Mouse (Mus musculus) kidney, postnatal 10 days (tissue): ENCODE results near the gene Mthfsl.
"Not testable (repeated sequence)": the region's sequence is repeated elsewhere in the genome, so short reads cannot be mapped to it uniquely, and the experiment has no call there.

Experiments
- DNase-seq: peaks from one replicate; pipeline ENCODE4 v3.0.0; 2021; ENCODE audit warnings: mixed read lengths

Gene Mthfsl

DNA sequence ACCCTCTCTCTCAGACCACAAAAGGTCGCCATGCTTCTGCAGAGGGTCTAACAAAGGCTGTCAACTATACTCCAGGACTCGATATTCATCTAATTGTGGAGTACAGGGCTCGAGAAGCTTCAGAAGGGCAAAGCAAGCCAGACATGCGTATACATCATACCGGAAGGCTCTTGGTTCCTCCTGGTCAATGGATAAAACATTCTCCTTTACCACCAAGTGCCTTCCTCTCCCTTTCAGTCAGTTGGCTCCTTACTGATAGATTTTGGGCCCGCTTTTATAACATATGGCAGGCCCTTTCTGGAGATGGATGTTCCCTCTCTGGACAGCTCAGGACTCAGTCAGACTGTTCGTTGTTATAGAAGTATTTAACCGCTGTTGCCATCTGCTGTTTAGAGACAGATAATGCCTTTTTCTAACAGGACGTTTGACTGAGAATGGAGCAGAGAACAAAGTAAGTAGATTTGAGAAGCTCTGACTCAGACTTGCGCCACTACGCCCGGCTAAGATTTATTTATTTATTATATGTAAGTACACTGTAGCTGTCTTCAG, at the start of gene Mthfsl:
Mthfsl (minus strand) TSS at position 308 of the 549 bp plus-strand sequence.
- peak; percentile 27 for DNase-seq

DNA sequence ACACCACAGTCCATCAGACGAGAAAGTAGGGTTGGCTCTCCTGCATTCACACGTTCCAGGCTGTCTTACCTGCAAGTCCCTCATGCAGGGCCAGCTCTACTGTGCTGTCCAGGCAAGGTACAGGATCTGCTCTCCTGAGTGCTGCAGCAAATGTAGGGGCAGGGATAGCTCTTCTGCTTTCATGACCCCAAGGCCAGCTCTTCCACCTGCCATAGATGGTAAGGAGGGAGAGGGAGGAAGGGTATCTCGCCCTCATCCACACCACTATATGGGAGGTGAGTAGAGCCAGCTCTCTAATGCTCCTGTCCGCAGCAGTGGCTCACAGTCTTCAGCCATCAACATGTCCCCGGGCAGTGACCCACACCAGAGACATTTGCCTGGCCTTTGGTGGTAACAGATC, 49.4 kb upstream of the Mthfsl start:
- not testable (repeated sequence) for DNase-seq

DNA sequence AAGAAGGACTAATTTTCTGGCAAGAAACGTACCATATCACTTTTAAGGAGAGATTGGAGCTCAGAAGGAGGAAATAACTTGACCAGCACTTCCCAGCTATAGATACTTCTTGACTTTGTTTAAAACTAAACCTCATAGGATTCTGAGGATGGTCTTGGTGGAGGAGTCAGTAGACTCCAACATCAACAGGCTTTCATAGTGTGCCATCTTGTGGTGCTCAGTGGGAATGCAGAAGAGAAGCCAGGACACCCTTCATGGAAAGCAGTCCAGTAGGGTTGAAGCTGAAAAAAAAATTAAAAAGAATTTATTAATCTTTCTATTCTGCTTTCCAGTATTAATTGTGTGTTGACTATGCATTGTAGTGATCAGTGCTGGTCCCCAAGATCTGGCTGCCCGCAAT, 26.6 kb upstream of the Mthfsl start:
- DNase-seq = peak; percentile 54

DNA sequence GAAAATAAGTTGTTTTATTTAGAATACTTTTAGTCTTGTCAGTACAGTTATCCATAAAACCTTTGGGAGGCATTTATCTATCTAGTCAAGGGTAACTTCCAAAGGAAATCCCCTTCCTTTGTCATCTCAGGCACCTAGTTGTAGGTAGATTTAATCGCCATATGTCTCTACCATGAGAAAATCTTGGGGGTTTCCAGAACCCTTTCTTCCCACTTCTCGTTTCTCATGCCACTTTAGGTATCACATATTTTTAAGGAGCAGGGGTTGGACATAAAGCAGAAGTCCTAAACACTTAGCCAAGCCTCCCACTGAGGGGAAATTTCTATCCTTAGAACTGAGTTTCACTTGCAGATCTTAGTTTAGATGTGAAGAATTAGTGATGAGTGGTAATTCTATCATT, 25.9 kb upstream of the Mthfsl start:
- not testable (repeated sequence) for DNase-seq

DNA sequence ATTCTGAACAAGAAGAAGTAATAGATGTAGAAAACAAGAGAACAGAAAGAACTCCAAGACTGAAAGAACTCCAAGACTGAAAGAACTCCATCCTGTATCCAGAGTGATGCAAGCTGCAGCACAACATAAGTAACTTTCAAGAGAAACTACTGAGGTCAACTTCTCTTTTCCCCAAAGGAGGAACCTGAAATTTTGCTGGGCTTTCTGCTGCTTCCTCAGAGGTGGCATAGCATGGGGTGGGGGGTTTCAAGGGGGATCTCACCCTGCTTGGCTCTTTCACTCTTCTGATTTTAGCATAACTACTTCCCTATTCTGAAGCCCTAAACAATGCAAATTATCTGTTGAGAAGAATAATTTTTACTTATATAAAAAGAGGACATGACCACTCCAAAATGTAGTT, 15.2 kb upstream of the Mthfsl start:
- not testable (repeated sequence) for DNase-seq

DNA sequence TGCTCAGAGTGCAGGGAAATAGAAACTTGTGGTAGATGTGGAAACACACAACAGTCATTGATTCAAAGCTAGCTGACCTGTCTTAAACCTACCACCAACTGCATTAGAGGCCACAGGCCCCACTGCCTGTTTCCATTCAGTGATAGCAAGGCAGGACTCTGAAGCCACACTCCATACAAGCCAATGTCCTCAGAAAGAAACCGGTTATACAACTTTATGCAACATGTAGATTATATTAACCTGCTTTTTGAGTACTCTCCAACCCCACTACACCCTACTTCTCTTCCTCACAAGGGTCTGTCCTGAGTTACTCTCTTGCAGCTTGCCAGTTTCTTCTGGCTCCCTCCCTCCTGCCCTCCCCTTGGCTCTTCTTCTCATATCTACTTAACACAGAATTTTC, 13.1 kb upstream of the Mthfsl start:
- not testable (repeated sequence) for DNase-seq

DNA sequence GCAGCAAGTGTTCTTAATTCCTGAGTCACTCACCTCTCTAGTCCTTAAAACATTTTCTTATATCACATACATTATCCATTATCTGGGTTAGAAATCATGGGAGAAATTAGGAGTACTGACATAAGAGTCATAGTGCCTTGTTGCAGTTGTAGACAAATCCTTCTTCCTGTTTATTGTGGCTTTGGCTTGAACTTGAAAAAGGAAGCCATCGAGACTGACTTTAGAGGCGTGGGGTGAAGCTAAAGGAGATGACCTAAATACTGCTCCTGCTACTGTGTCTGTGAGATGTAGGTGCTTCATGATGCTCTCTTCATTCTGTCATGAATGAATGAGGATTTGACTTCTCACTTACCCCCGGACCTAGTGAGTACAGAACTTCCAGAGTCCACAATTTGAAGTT, 12.2 kb upstream of the Mthfsl start:
- DNase-seq = not testable (repeated sequence)

DNA sequence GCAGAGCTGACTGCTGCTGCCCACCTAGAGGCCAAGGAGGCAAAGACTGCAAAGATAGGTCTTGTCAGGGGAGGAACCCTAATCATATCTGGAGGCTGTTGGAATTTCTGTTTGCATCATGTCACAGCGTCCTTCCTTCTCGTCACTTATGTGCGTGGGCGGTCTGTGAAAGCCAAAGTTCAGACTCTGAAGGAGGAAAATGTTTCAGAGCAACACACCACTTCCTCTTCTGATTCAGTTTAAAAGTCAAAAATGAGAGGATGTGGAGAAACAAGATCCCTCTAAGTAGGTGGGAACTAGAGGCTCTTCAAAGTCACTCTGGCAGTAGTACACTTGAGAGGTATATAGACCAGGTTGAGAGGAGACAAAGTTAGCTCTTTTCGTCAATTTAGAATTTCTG, 11.6 kb upstream of the Mthfsl start, which contains the start of gene Bcl2a1d:
Bcl2a1d (minus strand) TSS at position 187 of the 400 bp plus-strand sequence.
- DNase-seq = not testable (repeated sequence)

DNA sequence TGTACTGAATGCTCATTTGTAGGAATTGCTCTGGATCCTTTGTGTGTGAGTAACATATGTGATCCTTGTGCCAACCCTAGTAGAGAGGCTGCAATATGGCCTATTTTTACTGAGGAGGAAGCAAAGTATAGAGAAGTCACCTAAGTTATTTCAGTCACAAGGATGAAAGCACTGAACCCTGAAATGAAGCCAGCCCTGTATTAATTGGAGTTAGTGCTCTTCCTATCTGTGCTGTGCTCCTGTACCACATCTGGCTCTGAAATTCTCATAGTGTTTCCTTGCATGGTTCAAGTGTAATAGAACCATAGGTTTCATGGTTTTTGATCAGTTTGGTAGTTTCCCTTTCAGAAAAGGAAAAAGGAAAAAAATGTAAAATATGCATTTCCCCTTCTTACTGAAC, 8.2 kb upstream of the Mthfsl start:
- not testable (repeated sequence) for DNase-seq

DNA sequence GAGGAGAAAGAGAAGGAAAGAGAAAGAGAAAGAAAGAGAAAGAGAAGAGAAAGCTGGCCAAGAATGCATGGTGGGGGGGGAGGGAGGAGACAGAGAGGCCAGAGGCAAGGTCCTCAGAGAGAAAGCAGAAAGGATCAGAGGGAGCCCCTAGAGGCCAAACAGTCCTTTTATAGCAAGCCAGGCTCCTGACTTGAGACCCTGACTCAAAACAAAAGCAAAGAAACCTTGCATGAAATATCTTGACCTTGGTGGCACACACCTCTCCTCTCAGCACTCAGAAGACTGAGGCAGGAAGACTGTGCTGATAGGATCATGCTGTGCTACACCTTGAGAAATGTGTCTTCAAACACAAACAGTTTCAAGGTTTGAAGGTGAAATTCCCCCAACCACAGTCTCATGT, 1.5 kb upstream of the Mthfsl start:
- not testable (repeated sequence) for DNase-seq

DNA sequence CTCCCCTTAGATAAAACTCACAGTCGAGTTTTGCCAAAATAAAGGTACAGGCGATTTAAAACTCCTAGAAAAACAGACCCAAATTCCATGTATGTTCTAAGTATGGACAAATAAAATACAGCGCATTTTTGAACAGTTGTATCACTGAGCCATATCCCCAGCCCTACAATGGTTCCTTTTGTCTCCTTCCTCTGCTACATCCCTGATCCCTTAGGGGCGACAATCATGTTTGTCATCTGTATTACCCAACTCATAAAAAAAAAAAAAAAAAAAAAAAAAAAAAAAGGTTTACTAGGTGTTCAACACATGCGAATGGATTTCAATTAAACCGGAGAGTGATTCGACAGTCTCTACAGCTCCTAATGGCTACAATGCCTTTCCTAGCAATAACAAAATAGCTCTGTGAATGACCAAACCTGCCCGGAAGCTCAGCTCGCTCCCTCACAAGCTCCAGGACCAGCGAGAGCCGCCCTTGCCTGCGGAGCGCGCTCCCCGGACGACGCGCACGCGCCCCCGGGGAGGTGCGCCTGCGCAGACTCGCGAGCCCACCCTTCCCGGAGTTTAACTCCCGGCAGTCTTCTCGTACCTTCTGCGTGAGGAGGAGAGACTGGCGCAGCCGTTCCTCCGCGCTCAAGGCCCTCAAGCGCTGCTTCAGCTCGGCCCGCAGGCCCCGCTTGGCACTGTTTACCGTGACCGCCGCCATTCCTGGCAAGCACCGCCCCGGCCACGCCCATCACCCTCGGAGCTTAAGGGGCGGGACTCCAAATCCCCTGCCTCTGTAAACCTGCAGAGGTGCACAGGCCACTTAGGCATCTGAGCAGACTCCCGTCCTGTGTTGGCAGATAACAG, 799 bp downstream of the Mthfsl start:
- DNase-seq = peak; percentile 13

DNA sequence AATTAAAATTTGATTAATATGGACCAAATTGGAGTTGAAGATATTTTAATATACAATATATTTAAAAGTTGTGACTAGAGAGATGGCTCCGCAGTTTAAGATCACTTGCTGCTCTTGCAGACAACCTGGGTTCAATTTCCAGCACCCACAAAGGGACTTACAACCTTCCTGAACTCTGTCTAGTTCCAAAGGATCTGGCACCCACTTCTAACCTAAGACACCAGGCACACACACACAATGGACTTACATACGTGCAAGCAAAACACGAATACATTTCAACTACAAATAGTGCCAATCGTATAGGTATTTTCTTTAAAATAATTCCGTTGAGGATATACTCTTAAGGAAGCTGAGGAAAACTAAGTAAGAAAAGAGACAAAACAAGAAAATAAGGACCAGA, 1.5 kb downstream of the Mthfsl start:
- DNase-seq = not testable (repeated sequence)

DNA sequence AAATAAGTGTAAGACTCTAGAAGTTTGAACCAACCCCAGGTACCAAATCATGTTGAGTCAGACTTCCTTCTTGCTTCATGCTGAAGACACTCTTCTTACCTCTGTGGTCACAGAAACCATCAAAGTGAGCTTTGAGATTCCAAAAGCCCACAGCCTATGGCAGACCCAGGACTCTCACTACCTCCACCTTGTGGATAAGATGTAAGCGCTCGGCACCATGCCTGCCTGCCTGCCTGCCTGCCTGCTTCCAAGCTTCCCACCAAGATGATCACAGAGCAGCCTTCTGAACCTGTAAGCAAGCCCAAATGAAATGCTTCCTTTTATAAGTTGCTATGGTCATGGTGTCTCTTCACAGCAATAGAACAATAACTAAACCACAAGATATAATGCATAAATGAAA, 2.0 kb downstream of the Mthfsl start:
- DNase-seq = peak; percentile 59

DNA sequence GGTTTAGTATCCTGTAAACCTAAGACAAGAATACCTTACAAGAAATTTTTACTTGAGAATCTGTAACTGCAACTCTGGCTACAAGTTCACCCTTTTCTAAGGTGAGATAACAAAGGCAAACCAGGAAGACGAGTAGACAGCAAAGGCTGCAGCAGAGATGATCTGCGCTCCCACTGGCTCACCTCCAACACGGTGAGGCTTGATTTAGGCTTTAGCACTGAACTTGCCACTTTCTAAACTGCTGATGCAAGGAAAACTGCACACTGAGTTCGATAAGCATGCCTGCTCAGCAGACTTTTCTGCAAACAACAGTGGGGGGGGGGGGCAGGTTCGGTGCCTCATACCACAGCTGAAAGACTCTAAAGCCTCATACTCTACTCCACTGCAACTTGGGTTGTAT, 5.6 kb downstream of the Mthfsl start:
- DNase-seq = peak; percentile 41

DNA sequence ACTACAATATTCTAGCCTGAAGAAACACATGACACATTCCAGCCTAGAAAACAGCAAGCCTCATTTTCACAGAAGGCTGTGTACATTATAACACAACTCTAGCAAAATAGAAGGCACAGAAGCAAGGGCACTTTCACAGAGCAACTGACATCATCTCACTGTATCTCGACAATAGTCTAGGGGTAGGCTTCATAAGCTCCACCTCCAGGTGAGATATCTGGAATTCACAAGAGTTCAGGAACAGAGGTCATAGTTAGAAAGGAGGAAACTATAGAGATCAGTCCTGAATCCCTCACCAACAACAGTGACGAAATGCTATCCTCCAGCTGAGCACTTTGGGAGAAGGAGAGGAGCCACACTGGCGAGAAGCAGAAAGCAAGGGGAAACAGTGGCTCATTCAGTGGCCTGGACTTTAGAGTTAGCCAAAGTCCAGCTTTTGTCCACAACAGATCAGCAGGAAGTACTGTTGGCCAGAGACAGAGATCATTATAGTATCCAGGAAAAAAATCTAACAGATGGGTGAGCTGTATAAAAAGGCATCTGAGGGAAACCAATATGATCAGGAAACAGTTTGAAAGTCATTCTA, 7.8 kb downstream of the Mthfsl start:
- DNase-seq = peak; percentile 21

DNA sequence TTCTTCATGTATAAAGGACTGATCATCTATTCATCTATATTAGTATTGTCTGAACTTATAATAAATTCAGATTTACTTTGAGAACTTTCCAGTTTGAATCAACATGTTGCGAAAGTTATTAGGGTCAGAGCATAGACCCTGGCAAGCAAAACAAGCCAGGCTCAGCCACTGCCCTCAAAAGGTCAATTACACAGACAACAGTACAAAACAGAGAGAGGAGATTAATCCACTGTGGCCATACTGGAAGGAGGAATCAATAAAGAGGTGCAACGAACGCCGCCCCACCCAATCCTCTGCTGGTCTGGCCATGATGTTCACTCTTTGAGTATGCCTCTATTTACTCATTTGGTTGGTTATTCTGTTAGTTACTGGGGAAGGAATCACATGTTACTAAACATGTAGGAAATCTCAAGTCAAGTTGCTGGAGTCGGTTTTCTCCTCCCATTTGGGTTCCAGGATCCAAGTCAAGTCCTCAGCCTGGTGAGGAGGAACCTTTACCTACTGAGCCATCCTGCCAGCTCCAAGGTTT, 9.1 kb downstream of the Mthfsl start:
- DNase-seq = not testable (repeated sequence)

DNA sequence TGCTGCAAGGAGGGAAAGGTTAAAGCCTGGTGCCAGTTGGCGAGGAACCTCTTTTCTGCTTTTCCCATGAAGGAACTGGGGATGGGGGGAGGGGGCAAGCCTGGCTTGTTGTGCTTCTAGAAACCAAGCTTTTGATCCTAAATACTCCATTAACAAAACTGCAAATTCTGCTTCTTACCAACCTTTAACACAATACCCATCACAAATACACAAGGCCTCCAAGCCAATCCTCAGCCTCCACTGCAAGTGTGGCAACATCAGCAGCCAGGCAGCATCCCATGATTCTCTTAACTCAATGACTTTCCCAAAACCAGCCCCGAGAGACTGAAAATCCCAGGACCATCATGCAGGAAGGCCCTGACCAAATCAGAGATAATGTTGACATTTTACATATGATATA, 9.7 kb downstream of the Mthfsl start:
- DNase-seq = not testable (repeated sequence)

DNA sequence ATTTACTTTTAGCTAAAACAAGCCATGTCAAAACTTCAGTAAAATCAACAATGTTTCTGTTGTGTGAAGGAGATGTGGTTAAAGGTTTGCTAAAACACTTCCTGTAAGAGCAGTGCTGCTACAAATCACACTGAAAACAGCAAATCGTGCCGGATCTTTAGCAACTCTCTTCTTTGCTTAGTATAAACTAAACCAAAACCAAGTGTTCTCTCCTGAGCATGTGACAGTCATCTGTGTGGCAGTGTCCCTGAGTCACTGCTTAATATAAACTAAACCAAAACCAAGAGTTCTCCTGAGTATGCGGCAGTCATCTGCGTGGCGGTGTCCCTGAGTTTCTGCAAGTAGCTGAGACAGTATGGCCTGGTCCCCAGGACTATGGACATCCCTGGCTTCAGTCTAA, 10.3 kb downstream of the Mthfsl start:
- not testable (repeated sequence) for DNase-seq

DNA sequence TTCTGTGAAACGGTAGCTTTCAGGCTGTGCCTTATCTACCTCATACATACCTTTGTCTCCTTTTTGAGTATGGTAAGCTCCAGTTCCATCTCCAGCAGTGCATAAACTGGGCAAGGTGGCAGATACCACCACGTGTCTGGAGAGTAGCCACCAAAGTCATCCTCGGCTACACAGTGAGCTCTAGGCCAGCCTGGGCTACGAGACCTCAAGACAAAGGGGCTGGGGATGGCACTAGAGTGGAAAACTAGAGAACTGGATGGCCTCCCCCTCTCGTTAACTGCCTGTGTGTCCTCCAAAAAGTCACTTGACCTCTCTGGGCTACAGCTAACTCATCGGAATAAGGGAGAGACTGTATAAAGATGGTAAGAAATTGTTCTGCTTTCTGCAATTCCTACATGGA, 10.8 kb downstream of the Mthfsl start:
- DNase-seq = no peak

DNA sequence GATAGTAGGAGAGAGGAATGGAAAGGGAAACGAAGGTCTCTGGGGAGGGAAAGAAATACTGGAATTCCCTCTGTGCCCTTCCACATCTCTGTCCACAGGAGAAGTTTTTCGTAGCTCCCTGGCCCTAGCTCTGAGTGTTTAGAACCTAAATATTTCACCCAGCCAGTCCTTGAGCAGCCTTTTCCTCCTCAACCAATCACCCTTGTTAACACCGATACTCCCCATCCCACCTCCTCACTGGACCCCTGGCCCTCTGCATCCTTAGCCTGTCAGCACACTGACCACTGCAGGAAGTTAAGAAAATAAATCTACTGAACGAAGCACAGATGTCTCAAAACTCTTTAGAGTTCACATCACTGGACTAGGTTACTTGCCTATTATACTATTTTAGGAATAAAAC, 13.4 kb downstream of the Mthfsl start:
- DNase-seq = no peak

DNA sequence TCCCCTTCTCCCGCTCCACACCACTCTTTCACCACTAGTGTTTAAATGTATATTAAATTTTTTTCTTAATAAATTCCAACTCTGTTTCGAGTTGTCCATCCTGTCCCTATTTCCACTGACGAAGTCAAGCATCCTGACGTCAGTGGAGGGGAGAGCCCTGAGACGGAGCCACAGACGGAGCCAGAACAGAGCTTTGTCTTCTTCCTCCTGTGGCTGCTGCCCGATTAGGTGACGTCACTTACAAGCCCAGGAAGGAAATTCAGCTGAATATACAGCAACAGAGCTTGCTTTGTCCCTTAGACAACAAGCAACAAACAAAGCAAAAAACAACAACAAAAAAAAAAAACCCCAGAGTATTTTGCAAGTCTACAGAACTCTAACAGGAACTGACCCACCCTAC, 14.9 kb downstream of the Mthfsl start:
- DNase-seq = not testable (repeated sequence)

DNA sequence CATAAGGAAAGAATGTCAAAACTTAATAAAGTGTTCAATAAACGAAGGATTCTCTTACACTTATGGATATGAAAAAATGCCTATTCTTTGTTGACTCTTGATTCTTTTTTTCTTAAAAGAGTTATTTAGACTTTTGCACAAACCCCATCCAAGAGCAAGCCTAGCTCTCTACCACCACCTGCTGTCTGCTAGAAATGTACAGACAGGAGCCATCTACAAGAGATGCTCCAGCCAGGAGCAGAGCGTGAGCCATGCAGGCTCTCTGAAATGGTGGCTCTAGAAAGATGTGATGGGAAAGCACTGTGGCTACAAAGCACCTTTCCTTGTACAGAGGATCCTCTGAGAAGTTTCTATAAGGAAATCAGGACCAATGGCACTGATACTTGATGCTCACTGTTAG, 21.4 kb downstream of the Mthfsl start:
- DNase-seq = not testable (repeated sequence)

DNA sequence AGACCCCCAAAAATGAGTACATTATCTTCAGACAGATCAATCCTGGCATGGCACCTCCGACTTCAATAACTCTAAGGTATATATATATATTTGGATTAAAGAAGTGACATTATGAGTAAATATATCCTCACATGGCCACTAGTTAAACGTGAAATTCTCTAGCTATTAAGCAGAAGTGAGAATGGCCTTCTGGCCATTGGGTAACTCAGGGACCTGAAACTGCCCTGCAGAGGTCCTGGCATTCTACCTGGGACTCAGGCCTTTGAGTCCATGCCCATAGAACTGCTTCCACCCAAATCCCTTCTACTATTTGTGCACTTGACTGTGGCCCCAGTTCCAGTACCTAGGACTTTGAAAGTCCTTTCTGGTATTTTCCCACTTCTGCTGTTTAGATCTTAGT, 28.8 kb downstream of the Mthfsl start:
- DNase-seq = not testable (repeated sequence)

DNA sequence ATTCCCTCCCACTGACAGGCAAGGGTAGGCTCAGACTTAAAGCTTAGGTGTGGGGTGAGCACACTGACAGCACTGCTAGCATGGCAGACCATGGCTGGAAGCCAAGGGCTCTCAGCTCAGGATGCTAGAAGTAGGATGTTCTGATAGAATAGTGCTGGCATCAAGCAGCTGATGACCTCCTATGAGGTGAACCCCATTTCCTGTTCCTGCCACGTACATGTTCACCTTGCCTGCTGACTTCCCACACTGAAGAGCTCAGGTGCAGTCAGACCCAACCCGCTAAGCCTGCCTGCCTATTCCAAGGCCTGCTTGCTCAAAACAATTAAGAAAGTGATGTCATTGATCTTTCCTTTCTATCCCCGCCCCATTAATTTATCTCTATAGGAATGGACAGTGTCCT, 30.6 kb downstream of the Mthfsl start:
- DNase-seq = not testable (repeated sequence)
